Mouse (Mus musculus) bone marrow macrophage, adult 2 months (primary cell): ENCODE results near the gene Six5. TPM values are rescaled to one million over a fixed set of nuclear protein-coding genes. Genes with fewer than 3 reads are reported as not detected.
A peak's percentile ranks its signal among the peaks of the same experiment; 100 is the strongest.

Experiments
- H3K27ac ChIP-seq: 2 replicates; pipeline ENCODE4 v1.5.1; 2012; ENCODE audit warnings: low read depth, low read length; ENCODE audit not compliant: insufficient read depth
- H3K4me1 ChIP-seq: 2 replicates; pipeline ENCODE4 v1.6.1; 2012; ENCODE audit warnings: low read length; ENCODE audit not compliant: control insufficient read depth, insufficient read depth
- H3K4me3 ChIP-seq: 2 replicates; pipeline ENCODE4 v1.5.1; 2012; ENCODE audit warnings: mild to moderate bottlenecking, low read length, moderate library complexity; ENCODE audit not compliant: insufficient read depth
- CTCF ChIP-seq: IDR thresholded peaks from 2 replicates; pipeline ENCODE4 v1.5.1; 2012; ENCODE audit warnings: low read depth, mild to moderate bottlenecking, low read length, moderate library complexity
- POLR2A ChIP-seq: IDR thresholded peaks from 2 replicates; pipeline ENCODE4 v1.6.1; 2012; ENCODE audit warnings: mild to moderate bottlenecking, low read depth, low read length, borderline replicate concordance
- polyA plus RNA-seq: library from polyadenylated mRNA; stranded (reverse); fragments of >200 nt; gene quantifications from 2 replicates; pipeline ENCODE4 v1.2.4, GENCODE M21; 2012; ENCODE audit not compliant: missing spikeins, insufficient read depth, insufficient read length

The Six5 gene
- polyA plus RNA-seq, 1 experiment: 0.36 TPM

- no peak for TF ChIP-seq CTCF
- TF ChIP-seq POLR2A: no peak
- Histone ChIP-seq H3K27ac (no peak overlapping the region), H3K4me1 (no peaks in the 10 kb centered on the region), H3K4me3 (peak overlapping the region; percentile 61)
Measured at GRCm38 (mm10) chr7:19094826-19095750, 694 bp downstream of the Six5 start.

- Histone ChIP-seq H3K4me3 (no peak overlapping the region), H3K4me1 (no peaks in the 10 kb centered on the region), H3K27ac (no peak overlapping the region)
- TF ChIP-seq CTCF: no peak
- TF ChIP-seq POLR2A: no peak
Measured at GRCm38 (mm10) chr7:19095751-19096110, 1.3 kb downstream of the Six5 start.

GRCm38 (mm10) chr7:19096421-19096976, 2.1 kb downstream of the Six5 start:
- TF ChIP-seq POLR2A (no peak), CTCF (no peak)
- Histone ChIP-seq H3K4me1 (no peaks in the 10 kb centered on the region), H3K27ac (no peak overlapping the region), H3K4me3 (no peak overlapping the region)

- no peak for TF ChIP-seq POLR2A
- TF ChIP-seq CTCF: no peak
- H3K4me3 ChIP-seq: no peak overlapping the region
- H3K27ac ChIP-seq: no peak overlapping the region
- H3K4me1 ChIP-seq: no peaks in the 10 kb centered on the region
Measured at GRCm38 (mm10) chr7:19097217-19097616, 2.8 kb downstream of the Six5 start.

GRCm38 (mm10) chr7:19097863-19098262, 3.5 kb downstream of the Six5 start:
- TF ChIP-seq POLR2A (no peak), CTCF (no peak)
- no peak overlapping the region for H3K27ac ChIP-seq
- no peak overlapping the region for H3K4me3 ChIP-seq
- no peaks in the 10 kb centered on the region for H3K4me1 ChIP-seq

GRCm38 (mm10) chr7:19098811-19099210, 4.4 kb downstream of the Six5 start:
- TF ChIP-seq CTCF: no peak
- TF ChIP-seq POLR2A: no peak
- Histone ChIP-seq H3K4me3 (no peak overlapping the region), H3K4me1 (peaks cover 4% of the 10 kb centered on the region), H3K27ac (no peak overlapping the region)

- no peak for TF ChIP-seq POLR2A
- TF ChIP-seq CTCF: no peak
- peaks cover 13% of the 10 kb centered on the region for H3K4me1 ChIP-seq
- no peak overlapping the region for H3K4me3 ChIP-seq
- no peak overlapping the region for H3K27ac ChIP-seq
Measured at GRCm38 (mm10) chr7:19100290-19100689, 5.9 kb downstream of the Six5 start.

- no peak overlapping the region for H3K4me3 ChIP-seq
- TF ChIP-seq POLR2A (no peak), CTCF (no peak)
Measured at GRCm38 (mm10) chr7:19103741-19104140, 9.3 kb downstream of the Six5 start.

GRCm38 (mm10) chr7:19104486-19104885, 10.1 kb downstream of the Six5 start:
- TF ChIP-seq POLR2A (no peak), CTCF (no peak)
- H3K4me1 ChIP-seq: peaks cover 13% of the 10 kb centered on the region

More at GRCm38 (mm10) chr7:19103741-19104140, 9.3 kb downstream of the Six5 start:
- Histone ChIP-seq H3K4me1 (peaks cover 13% of the 10 kb centered on the region), H3K27ac (no peak overlapping the region)

GRCm38 (mm10) chr7:19107436-19107835, 13.0 kb downstream of the Six5 start:
- H3K4me3 ChIP-seq: no peak overlapping the region
- no peak for TF ChIP-seq CTCF
- TF ChIP-seq POLR2A: no peak
- no peak overlapping the region for H3K27ac ChIP-seq
- peaks cover 16% of the 10 kb centered on the region for H3K4me1 ChIP-seq

More at GRCm38 (mm10) chr7:19104486-19104885, 10.1 kb downstream of the Six5 start:
- H3K4me3 ChIP-seq: no peak overlapping the region
- H3K27ac ChIP-seq: no peak overlapping the region
